Mouse (Mus musculus) hindbrain, embryonic 16.5 days (tissue): ENCODE measurements around the gene Arhgef2. TPM values are rescaled to one million over a fixed set of nuclear protein-coding genes. Genes with fewer than 3 reads are reported as not detected.
"Not testable (repeated sequence)": the region's sequence is repeated elsewhere in the genome, so short reads cannot be mapped to it uniquely, and the experiment has no call there.

Source experiments
- ATAC-seq: fragments of 200-750 bp; cut with Nextera tagmentation; 2 replicates; pipeline ENCODE4 v1.8.0; 2017; ENCODE audit warnings: moderate TSS enrichment, moderate library complexity
- H3K27ac ChIP-seq: fragments of 300-500 bp; sonication (generic); 2 replicates; pipeline ENCODE4 v1.5.1; 2014; ENCODE audit warnings: low read depth, mild to moderate bottlenecking, control low read depth, low read length, moderate library complexity
- H3K27me3 ChIP-seq: fragments of 300-500 bp; sonication (generic); replicated peaks from 2 replicates; pipeline ENCODE4 v1.6.1; 2014; ENCODE audit warnings: low read length; ENCODE audit not compliant: control insufficient read depth, insufficient read depth
- H3K36me3 ChIP-seq: fragments of 300-500 bp; sonication (generic); 2 replicates; pipeline ENCODE4 v1.6.1; 2014; ENCODE audit warnings: mild to moderate bottlenecking, low read length, moderate library complexity, mixed read lengths; ENCODE audit not compliant: control insufficient read depth, insufficient read depth
- H3K4me1 ChIP-seq: fragments of 300-500 bp; sonication (generic); 2 replicates; pipeline ENCODE4 v1.6.1; 2014; ENCODE audit warnings: low read depth, low read length; ENCODE audit not compliant: control insufficient read depth, insufficient read depth
- H3K4me2 ChIP-seq: fragments of 300-500 bp; sonication (generic); 2 replicates; pipeline ENCODE4 v1.6.1; 2014; ENCODE audit warnings: mild to moderate bottlenecking, low read length, control low read depth, moderate library complexity
- H3K4me3 ChIP-seq: fragments of 300-500 bp; sonication (generic); 2 replicates; pipeline ENCODE4 v1.5.1; 2014; ENCODE audit warnings: mild to moderate bottlenecking, low read length, control low read depth, moderate library complexity
- H3K9ac ChIP-seq: fragments of 300-500 bp; sonication (generic); 2 replicates; pipeline ENCODE4 v1.6.1; 2014; ENCODE audit warnings: low read depth, mild to moderate bottlenecking, control low read depth, low read length, moderate library complexity
- H3K9me3 ChIP-seq: fragments of 300-500 bp; sonication (generic); 2 replicates; pipeline ENCODE4 v1.6.1; 2014; ENCODE audit warnings: mild to moderate bottlenecking, low read length, moderate library complexity; ENCODE audit not compliant: control insufficient read depth
- whole genome bisulfite sequencing: fragments of 180-500 bp; shearing (Covaris S2); extraction: QIAGEN DNeasy Blood & Tissue Kit; methylation state at CpG from one replicate; pipeline ENCODE4 v1.1.7; 2014; 5-methylcytosine and 5-hydroxymethylcytosine counted together
- polyA plus RNA-seq: library from polyadenylated mRNA; unstranded; fragments of >200 nt; fragmentation: Nextera tagmentation; extraction: Ambion mirVana; gene quantifications from 2 replicates; pipeline ENCODE4 v1.2.1, GENCODE M21; 2015

The Arhgef2 gene
- polyA plus RNA-seq, 1 experiment from 2014 or later: 79.0 TPM

DNA sequence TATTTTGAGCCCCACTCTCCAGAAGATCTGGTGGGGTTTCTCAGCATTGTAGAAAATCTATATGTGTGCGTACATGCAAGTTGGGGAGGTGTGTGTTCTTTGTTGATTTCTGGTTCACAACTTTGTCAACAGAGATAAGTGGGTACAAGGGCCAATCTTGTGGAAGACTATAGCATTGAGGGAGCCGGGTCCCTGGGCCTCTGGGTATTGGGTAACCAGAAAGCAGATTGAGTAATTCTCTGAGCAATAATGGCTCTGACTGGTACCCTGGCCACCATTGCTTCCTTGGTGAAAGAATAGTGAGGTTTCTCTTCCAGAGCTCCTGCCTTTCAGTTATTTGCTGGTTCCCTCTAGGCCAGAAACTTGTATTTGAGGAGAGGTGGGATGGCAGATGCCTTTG, 36.7 kb upstream of the Arhgef2 start:
- Histone ChIP-seq H3K4me3 (no peak overlapping the region), H3K9ac (no peak overlapping the region), H3K4me2 (no peak overlapping the region), H3K9me3 (no peaks in the 10 kb centered on the region), H3K27me3 (no peaks in the 10 kb centered on the region), H3K36me3 (peaks cover 38% of the 10 kb centered on the region), H3K27ac (no peak overlapping the region), H3K4me1 (no peaks in the 10 kb centered on the region)
- no peak for ATAC-seq
- 95% methylated on average over 2 of the region's 2 CpGs for WGBS

GRCm38 (mm10) chr3:88569694-88570093, 36.1 kb upstream of the Arhgef2 start:
- Histone ChIP-seq H3K4me2 (no peak overlapping the region), H3K9me3 (no peaks in the 10 kb centered on the region), H3K36me3 (peaks cover 33% of the 10 kb centered on the region), H3K9ac (no peak overlapping the region), H3K4me3 (no peak overlapping the region), H3K27ac (no peak overlapping the region), H3K27me3 (no peaks in the 10 kb centered on the region), H3K4me1 (no peaks in the 10 kb centered on the region)
- 94% methylated on average over 5 of the region's 5 CpGs for WGBS
- no peak for ATAC-seq

GRCm38 (mm10) chr3:88570341-88570740, 35.4 kb upstream of the Arhgef2 start:
- ATAC-seq: no peak
- no peak overlapping the region for H3K9ac ChIP-seq
- H3K9me3 ChIP-seq: no peaks in the 10 kb centered on the region
- no peak overlapping the region for H3K4me2 ChIP-seq
- H3K4me3 ChIP-seq: no peak overlapping the region
- H3K36me3 ChIP-seq: peaks cover 29% of the 10 kb centered on the region
- WGBS: 94% methylated on average over 10 of the region's 10 CpGs
- H3K27me3 ChIP-seq: no peaks in the 10 kb centered on the region
- no peak overlapping the region for H3K27ac ChIP-seq
- H3K4me1 ChIP-seq: no peaks in the 10 kb centered on the region

GRCm38 (mm10) chr3:88571856-88572255, 33.9 kb upstream of the Arhgef2 start:
- ATAC-seq: no peak
- no peaks in the 10 kb centered on the region for H3K9me3 ChIP-seq
- H3K27me3 ChIP-seq: no peaks in the 10 kb centered on the region
- H3K27ac ChIP-seq: no peak overlapping the region
- H3K36me3 ChIP-seq: peaks cover 18% of the 10 kb centered on the region
- WGBS: 82% methylated on average over 1 of the region's 1 CpGs
- H3K4me3 ChIP-seq: no peak overlapping the region
- no peak overlapping the region for H3K9ac ChIP-seq
- no peak overlapping the region for H3K4me2 ChIP-seq
- no peaks in the 10 kb centered on the region for H3K4me1 ChIP-seq

DNA sequence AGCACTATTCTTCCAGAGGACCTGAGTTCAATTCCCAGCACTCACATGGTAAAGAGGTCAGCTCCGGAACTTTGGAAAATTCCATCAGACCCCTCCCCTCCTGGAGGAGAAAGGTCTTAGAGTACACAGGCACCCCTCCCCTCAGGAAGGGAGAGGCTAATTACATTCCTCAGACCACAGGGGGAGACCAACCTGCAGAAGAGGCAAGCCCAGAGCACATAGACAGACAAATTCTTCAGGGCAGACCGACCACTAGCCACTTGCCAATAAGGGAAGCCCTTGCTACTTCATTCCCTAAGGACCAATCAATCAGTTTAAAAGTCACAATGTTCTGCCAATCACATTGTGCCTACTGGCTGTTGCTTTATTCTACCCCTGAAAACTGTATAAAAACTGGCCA, 32.9 kb upstream of the Arhgef2 start:
- Histone ChIP-seq H3K4me3 (no peak overlapping the region), H3K27me3 (no peaks in the 10 kb centered on the region), H3K9ac (no peak overlapping the region), H3K9me3 (no peaks in the 10 kb centered on the region), H3K36me3 (peaks cover 15% of the 10 kb centered on the region), H3K4me2 (no peak overlapping the region), H3K27ac (no peak overlapping the region), H3K4me1 (no peaks in the 10 kb centered on the region)
- WGBS: 83% methylated on average over 2 of the region's 2 CpGs
- no peak for ATAC-seq

GRCm38 (mm10) chr3:88573810-88574209, 32.0 kb upstream of the Arhgef2 start:
- H3K9me3 ChIP-seq: no peaks in the 10 kb centered on the region
- no peak overlapping the region for H3K4me2 ChIP-seq
- H3K9ac ChIP-seq: no peak overlapping the region
- no peak overlapping the region for H3K4me3 ChIP-seq
- H3K36me3 ChIP-seq: peaks cover 5% of the 10 kb centered on the region
- no peak for ATAC-seq
- no peaks in the 10 kb centered on the region for H3K27me3 ChIP-seq
- no peaks in the 10 kb centered on the region for H3K4me1 ChIP-seq
- H3K27ac ChIP-seq: no peak overlapping the region
- 86% methylated on average over 2 of the region's 2 CpGs for WGBS

- no peak for ATAC-seq
- H3K36me3 ChIP-seq: no peaks in the 10 kb centered on the region
- H3K9me3 ChIP-seq: no peaks in the 10 kb centered on the region
- peaks cover 5% of the 10 kb centered on the region for H3K4me1 ChIP-seq
- no peak within 1 kb of the TSS for H3K4me3 ChIP-seq
- H3K9ac ChIP-seq: no peak within 1 kb of the TSS
- WGBS: 87% methylated on average over 3 of the region's 3 CpGs
- H3K27me3 ChIP-seq: no peaks in the 10 kb centered on the region
- no peak within 1 kb of the TSS for H3K4me2 ChIP-seq
- H3K27ac ChIP-seq: no peak within 1 kb of the TSS
Observed at GRCm38 (mm10) chr3:88575540-88575939, 30.2 kb upstream of the Arhgef2 start, which contains the start of gene Ssr2. Gene Ssr2, plus strand, starts transcription at chr3:88575876.

- ATAC-seq, H3K4me2 ChIP-seq: not testable (repeated sequence)
- 90% methylated on average over 5 of the region's 5 CpGs for WGBS
Observed at GRCm38 (mm10) chr3:88577846-88578245, 27.9 kb upstream of the Arhgef2 start.

DNA sequence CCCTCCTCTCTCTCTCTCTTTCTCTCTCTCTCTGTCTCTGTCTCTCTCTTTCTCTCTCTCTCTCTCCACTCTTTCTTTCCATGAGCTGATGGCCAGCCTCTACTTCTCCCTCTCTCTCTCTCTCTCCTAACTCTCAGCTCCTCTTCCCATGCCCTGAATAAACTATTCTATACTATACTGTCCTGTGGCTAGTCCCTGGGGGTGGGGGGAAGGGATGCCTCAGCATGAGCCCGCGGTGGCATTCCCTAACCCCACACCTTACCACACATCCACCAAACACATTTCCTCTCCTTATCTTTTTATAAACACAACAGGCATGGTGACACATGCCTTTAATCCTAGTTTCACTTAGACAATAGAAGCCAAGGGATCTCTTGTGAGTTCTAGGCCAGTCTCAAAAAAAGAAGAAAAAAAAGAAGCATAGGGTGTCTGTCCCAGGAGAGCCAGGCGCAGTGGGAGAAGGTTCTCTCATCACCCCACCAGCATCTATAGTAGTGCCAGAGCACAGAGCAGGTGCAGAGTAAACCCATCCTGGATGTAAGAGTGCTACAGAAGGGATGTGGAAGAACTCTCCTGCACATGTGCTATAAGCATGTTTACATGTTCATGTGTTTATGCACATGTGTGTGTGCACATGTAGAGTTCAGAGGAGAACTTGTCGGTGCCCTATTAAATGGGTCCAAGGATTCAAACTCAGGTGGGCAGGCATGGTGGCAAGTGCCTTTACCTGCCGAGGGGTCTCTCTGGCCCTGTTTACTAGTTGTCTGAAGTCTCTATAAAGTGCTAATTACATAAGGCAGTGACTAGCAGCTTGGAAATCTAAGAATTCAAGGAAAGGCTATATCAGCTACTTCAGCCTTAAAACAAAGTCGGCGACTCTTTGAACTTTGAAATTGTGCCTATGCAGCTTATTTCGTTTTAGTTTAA, 27.0 kb upstream of the Arhgef2 start:
- Histone ChIP-seq H3K27me3 (no peaks in the 10 kb centered on the region), H3K4me1 (peaks cover 12% of the 10 kb centered on the region), H3K4me2 (peak overlapping the region; percentile 75), H3K9me3 (no peaks in the 10 kb centered on the region), H3K4me3 (peak overlapping the region; percentile 98), H3K9ac (no peak overlapping the region), H3K36me3 (peaks cover 15% of the 10 kb centered on the region), H3K27ac (no peak overlapping the region)
- ATAC-seq: peak; percentile 45
- WGBS: 57% methylated on average over 8 of the region's 8 CpGs

More at GRCm38 (mm10) chr3:88577846-88578245, 27.9 kb upstream of the Arhgef2 start:
- H3K4me3 ChIP-seq, H3K36me3 ChIP-seq, H3K27me3 ChIP-seq, H3K9ac ChIP-seq, H3K9me3 ChIP-seq, H3K27ac ChIP-seq: not testable (repeated sequence)
- peaks cover 12% of the 10 kb centered on the region for H3K4me1 ChIP-seq
